Mouse (Mus musculus): ENCODE data around the gene Rps6kl1. TPM values are rescaled to one million over a fixed set of nuclear protein-coding genes. Genes with fewer than 3 reads are reported as not detected.

Gene Rps6kl1
- 0.60 TPM for polyA plus RNA-seq (2021)

GRCm38 (mm10) chr12:85151002-85151774 is at the start of gene Rps6kl1:
Gene Rps6kl1, minus strand, starts transcription at chr12:85151264.
- H3K27me3 ChIP-seq = no peaks in the 10 kb centered on the region
- no peak for TF ChIP-seq CTCF (IDR thresholded peaks at IDR 0.05)
- ChIA-PET CTCF (interaction anchor here (1.3 kb wide), 1 partner anchor 135 kb away, joined by 3 read pairs; no protein-coding TSS in a partner anchor), POLR2A (no interaction called here)
- no peak for ATAC-seq
- in situ Hi-C loops (cut with MboI; ENCODE audit: low pct_unique_long_range_greater_than_20kb) = no loop called here
- no peak for DNase-seq (ENCODE audit: low read depth, low spot score)

- no peak for TF ChIP-seq CTCF (IDR thresholded peaks at IDR 0.05)
- ATAC-seq (no peak), DNase-seq (ENCODE audit: low read depth, low spot score) (no peak)
- ChIA-PET POLR2A (no interaction called here), CTCF (no interaction called here)
- in situ Hi-C loops (cut with MboI; ENCODE audit: low pct_unique_long_range_greater_than_20kb) = loop anchor here (25.0 kb wide), 1 partner anchor 287 kb away; no protein-coding TSS in a partner anchor
- no peaks in the 10 kb centered on the region for H3K27me3 ChIP-seq
Observed at GRCm38 (mm10) chr12:85199954-85200353, 48.9 kb upstream of the Rps6kl1 start.

GRCm38 (mm10) chr12:85197936-85198335 is 46.9 kb upstream of the Rps6kl1 start:
- POLR2A ChIA-PET = no interaction called here
- DNase-seq (ENCODE audit: low read depth, low spot score) = no peak
- TF ChIP-seq CTCF (IDR thresholded peaks at IDR 0.05) = no peak
- CTCF ChIA-PET = no interaction called here
- in situ Hi-C loops (cut with MboI; ENCODE audit: low pct_unique_long_range_greater_than_20kb) = loop anchor here (25.0 kb wide), 1 partner anchor 289 kb away; no protein-coding TSS in a partner anchor
- H3K27me3 ChIP-seq = no peaks in the 10 kb centered on the region
- ATAC-seq = no peak

GRCm38 (mm10) chr12:85197371-85197770 is 46.3 kb upstream of the Rps6kl1 start:
- TF ChIP-seq CTCF (IDR thresholded peaks at IDR 0.05) = no peak
- no peak for ATAC-seq
- H3K27me3 ChIP-seq = no peaks in the 10 kb centered on the region
- CTCF ChIA-PET = no interaction called here
- no peak for DNase-seq (ENCODE audit: low read depth, low spot score)
- in situ Hi-C loops (cut with MboI; ENCODE audit: low pct_unique_long_range_greater_than_20kb) = loop anchor here (25.0 kb wide), 1 partner anchor 290 kb away; no protein-coding TSS in a partner anchor
- POLR2A ChIA-PET = no interaction called here

- in situ Hi-C loops (cut with MboI; ENCODE audit: low pct_unique_long_range_greater_than_20kb) = loop anchor here (25.0 kb wide), 1 partner anchor 291 kb away; no protein-coding TSS in a partner anchor
- CTCF ChIA-PET = no interaction called here
- ATAC-seq (no peak), DNase-seq (ENCODE audit: low read depth, low spot score) (no peak)
- POLR2A ChIA-PET = interaction anchor here (0.7 kb wide), 1 partner anchor 14 kb away, joined by 3 read pairs; no protein-coding TSS in a partner anchor
- no peak for TF ChIP-seq CTCF (IDR thresholded peaks at IDR 0.05)
- H3K27me3 ChIP-seq = no peaks in the 10 kb centered on the region
Observed at GRCm38 (mm10) chr12:85196191-85196590, 45.1 kb upstream of the Rps6kl1 start.

- in situ Hi-C loops (cut with MboI; ENCODE audit: low pct_unique_long_range_greater_than_20kb) = loop anchor here (25.0 kb wide), 1 partner anchor 292 kb away; no protein-coding TSS in a partner anchor
- no peak for TF ChIP-seq CTCF (IDR thresholded peaks at IDR 0.05)
- DNase-seq (ENCODE audit: low read depth, low spot score) (no peak), ATAC-seq (no peak)
- POLR2A ChIA-PET = interaction anchor here (0.9 to 1.5 kb wide), 2 partner anchors 9 to 25 kb away, joined by 3 to 4 read pairs; partner anchors contain the start of gene Eif2b2
- no peaks in the 10 kb centered on the region for H3K27me3 ChIP-seq
- CTCF ChIA-PET = interaction anchor here (1.5 kb wide), 1 partner anchor 534 kb away, joined by 3 read pairs; no protein-coding TSS in a partner anchor
Observed at GRCm38 (mm10) chr12:85195086-85195485, 44.0 kb upstream of the Rps6kl1 start.

GRCm38 (mm10) chr12:85194623-85195018 is 43.6 kb upstream of the Rps6kl1 start:
- no peaks in the 10 kb centered on the region for H3K27me3 ChIP-seq
- in situ Hi-C loops (cut with MboI; ENCODE audit: low pct_unique_long_range_greater_than_20kb) = loop anchor here (25.0 kb wide), 1 partner anchor 293 kb away; no protein-coding TSS in a partner anchor
- POLR2A ChIA-PET = interaction anchor here (1.5 kb wide), 1 partner anchor 25 kb away, joined by 4 read pairs; the partner anchor contains the start of gene Eif2b2
- no peak for TF ChIP-seq CTCF (IDR thresholded peaks at IDR 0.05)
- no peak for DNase-seq (ENCODE audit: low read depth, low spot score)
- no peak for ATAC-seq
- CTCF ChIA-PET = interaction anchor here (1.5 kb wide), 1 partner anchor 535 kb away, joined by 3 read pairs; no protein-coding TSS in a partner anchor

- no peaks in the 10 kb centered on the region for H3K27me3 ChIP-seq
- in situ Hi-C loops (cut with MboI; ENCODE audit: low pct_unique_long_range_greater_than_20kb) = loop anchor here (25.0 kb wide), 1 partner anchor 293 kb away; no protein-coding TSS in a partner anchor
- peak; percentile 33 for ATAC-seq
- no peak for TF ChIP-seq CTCF (IDR thresholded peaks at IDR 0.05)
- ChIA-PET POLR2A (interaction anchor here (0.5 to 1.5 kb wide), 2 partner anchors 26 to 93 kb away, joined by 4 read pairs; partner anchors contain the start of gene Eif2b2), CTCF (interaction anchor here (1.5 to 1.6 kb wide), 2 partner anchors 24 to 535 kb away, joined by 3 to 6 read pairs; no protein-coding TSS in a partner anchor)
- no peak for DNase-seq (ENCODE audit: low read depth, low spot score)
Observed at GRCm38 (mm10) chr12:85193923-85194622, 43.0 kb upstream of the Rps6kl1 start.

- in situ Hi-C loops (cut with MboI; ENCODE audit: low pct_unique_long_range_greater_than_20kb) = loop anchor here (25.0 kb wide), 1 partner anchor 294 kb away; no protein-coding TSS in a partner anchor
- TF ChIP-seq CTCF (IDR thresholded peaks at IDR 0.05) = no peak
- no peaks in the 10 kb centered on the region for H3K27me3 ChIP-seq
Observed at GRCm38 (mm10) chr12:85193146-85193545, 42.1 kb upstream of the Rps6kl1 start.

More at GRCm38 (mm10) chr12:85193146-85193545, 42.1 kb upstream of the Rps6kl1 start:
- ChIA-PET CTCF (interaction anchor here (1.6 to 2.3 kb wide), 2 partner anchors 23 to 26 kb away, joined by 6 to 8 read pairs; partner anchors contain the start of gene Eif2b2), POLR2A (interaction anchor here (0.5 kb wide), 1 partner anchor 94 kb away, joined by 4 read pairs; no protein-coding TSS in a partner anchor)
- ATAC-seq = no peak
- no peak for DNase-seq (ENCODE audit: low read depth, low spot score)

Data from Patski (cell line).